Mouse (Mus musculus): ENCODE results near the gene Rnf123. TPM values are rescaled to one million over a fixed set of nuclear protein-coding genes. Genes with fewer than 3 reads are reported as not detected.

Gene Rnf123
- total RNA-seq (2021): 10 to 100 TPM; 83.8 to 94.8 TPM
- long read RNA-seq, experiment 1, full-length matches to known transcripts: 21 of 89 reads
- long read RNA-seq, experiment 1, partial matches to known transcripts: 28 of 89 reads
- long read RNA-seq, experiment 1, other reads (novel, unspliced or antisense): 40 of 89 reads
- long read RNA-seq, experiment 2, full-length matches to known transcripts: 23 of 123 reads
- long read RNA-seq, experiment 2, partial matches to known transcripts: 42 of 123 reads
- long read RNA-seq, experiment 2, other reads (novel, unspliced or antisense): 58 of 123 reads

GRCm38 (mm10) chr9:108082988-108083431 lies at the start of gene Rnf123:
Rnf123 (minus strand) TSS chr9:108083346.
- no peak for DNase-seq (ENCODE audit: low spot score in 2 of 2)

GRCm38 (mm10) chr9:108132373-108132772 lies 49.2 kb upstream of the Rnf123 start:
- no peak for DNase-seq (ENCODE audit: low spot score in 2 of 2)

GRCm38 (mm10) chr9:108131502-108131901 lies 48.4 kb upstream of the Rnf123 start:
- no peak for DNase-seq (ENCODE audit: low spot score in 2 of 2)

GRCm38 (mm10) chr9:108129042-108129948 lies 46.1 kb upstream of the Rnf123 start:
- no peak for DNase-seq (ENCODE audit: low spot score in 2 of 2)

GRCm38 (mm10) chr9:108128248-108128647 lies 45.1 kb upstream of the Rnf123 start:
- DNase-seq (ENCODE audit: low spot score in 2 of 2): no peak

GRCm38 (mm10) chr9:108126436-108127180 lies 43.5 kb upstream of the Rnf123 start:
- no peak for DNase-seq (ENCODE audit: low spot score in 2 of 2)

- DNase-seq (ENCODE audit: low spot score in 2 of 2): no peak
These were observed 42.6 kb upstream of the Rnf123 start for GRCm38 (mm10) chr9:108125731-108126130.

- DNase-seq (ENCODE audit: low spot score in 2 of 2): no peak
These were observed 40.8 kb upstream of the Rnf123 start for GRCm38 (mm10) chr9:108123916-108124315.

- DNase-seq (ENCODE audit: low spot score in 2 of 2): no peak
These were observed 38.2 kb upstream of the Rnf123 start for GRCm38 (mm10) chr9:108121170-108121969.

- DNase-seq (ENCODE audit: low spot score in 2 of 2): no peak
These were observed 37.5 kb upstream of the Rnf123 start for GRCm38 (mm10) chr9:108120671-108121070.

GRCm38 (mm10) chr9:108119891-108120411 lies 36.8 kb upstream of the Rnf123 start:
- DNase-seq (ENCODE audit: low spot score in 2 of 2): no peak

- no peak for DNase-seq (ENCODE audit: low spot score in 2 of 2)
These were observed 34.0 kb upstream of the Rnf123 start for GRCm38 (mm10) chr9:108117143-108117542.

GRCm38 (mm10) chr9:108115290-108116077 lies 32.3 kb upstream of the Rnf123 start:
- no peak for DNase-seq (ENCODE audit: low spot score in 2 of 2)

GRCm38 (mm10) chr9:108112719-108113340 lies 29.7 kb upstream of the Rnf123 start:
- DNase-seq (ENCODE audit: low spot score in 2 of 2): no peak

GRCm38 (mm10) chr9:108111593-108112121 lies 28.5 kb upstream of the Rnf123 start:
- no peak for DNase-seq (ENCODE audit: low spot score in 2 of 2)

GRCm38 (mm10) chr9:108111101-108111592 lies 28.0 kb upstream of the Rnf123 start:
- DNase-seq (ENCODE audit: low spot score in 2 of 2): no peak

GRCm38 (mm10) chr9:108110160-108110559 lies 27.0 kb upstream of the Rnf123 start:
- no peak for DNase-seq (ENCODE audit: low spot score in 2 of 2)

GRCm38 (mm10) chr9:108107867-108108266 lies 24.7 kb upstream of the Rnf123 start:
- no peak for DNase-seq (ENCODE audit: low spot score in 2 of 2)

GRCm38 (mm10) chr9:108106090-108106489 lies 22.9 kb upstream of the Rnf123 start:
- DNase-seq (ENCODE audit: low spot score in 2 of 2): no peak
